Mouse (Mus musculus) testis, adult 2 months (tissue): ENCODE measurements at regions not wholly inside any gene's neighbourhood (a gene's known extent, or its start where the extent isn't known, plus 50 kb on each side); places are given as distances from the start of the nearest gene placed in this dataset.

Experiments
- H3K27ac ChIP-seq: fragments of 200-500 bp; 2 replicates; pipeline ENCODE4 v1.5.1; 2012; ENCODE audit warnings: low read depth, low read length; ENCODE audit not compliant: control insufficient read depth, insufficient read depth
- H3K27me3 ChIP-seq: fragments of 200-500 bp; 2 replicates; pipeline ENCODE4 v1.6.1; 2012; ENCODE audit warnings: mild to moderate bottlenecking, low read length, moderate library complexity; ENCODE audit not compliant: control insufficient read depth, insufficient read depth
- H3K36me3 ChIP-seq: fragments of 200-500 bp; 2 replicates; pipeline ENCODE4 v1.6.1; 2012; ENCODE audit warnings: mild to moderate bottlenecking, low read length; ENCODE audit not compliant: control insufficient read depth, insufficient read depth
- H3K4me1 ChIP-seq: fragments of 200-500 bp; 2 replicates; pipeline ENCODE4 v1.6.1; 2012; ENCODE audit warnings: low read length; ENCODE audit not compliant: control insufficient read depth, insufficient read depth
- H3K4me3 ChIP-seq: fragments of 200-500 bp; 2 replicates; pipeline ENCODE4 v1.5.1; 2012; ENCODE audit warnings: low read depth, mild to moderate bottlenecking, low read length, moderate library complexity, mixed read lengths; ENCODE audit not compliant: control insufficient read depth
- CTCF ChIP-seq: fragments of 200-500 bp; IDR thresholded peaks from 2 replicates; pipeline ENCODE4 v1.5.1; 2012; ENCODE audit warnings: low read depth, mild to moderate bottlenecking, inconsistent platforms, low read length, moderate library complexity; ENCODE audit not compliant: control insufficient read depth, insufficient read depth, insufficient replicate concordance
- POLR2A ChIP-seq: fragments of 200-500 bp; IDR thresholded peaks from 2 replicates; pipeline ENCODE4 v1.6.1; 2012; ENCODE audit warnings: low read depth, mild to moderate bottlenecking, inconsistent platforms, low read length, moderate library complexity; ENCODE audit not compliant: control insufficient read depth

DNA sequence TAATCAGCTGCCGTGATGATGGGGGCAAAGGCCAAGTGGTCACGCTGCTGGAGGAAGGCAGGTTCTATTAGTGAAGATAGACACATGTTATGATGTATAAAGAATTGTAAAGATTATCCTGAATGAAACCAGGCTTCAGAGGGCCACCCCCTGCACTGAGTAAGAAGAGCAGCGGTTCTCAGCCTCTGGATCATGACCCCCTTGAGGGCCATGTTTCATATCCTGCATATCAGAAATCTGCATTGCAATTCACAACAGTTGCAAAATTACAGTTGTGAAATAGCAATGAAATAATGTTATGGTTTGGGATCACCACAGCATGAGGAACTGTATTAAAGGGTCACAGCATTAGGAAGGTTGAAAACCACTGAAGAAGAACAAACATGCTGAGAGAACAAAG lies 162.5 kb upstream of the Zranb2 start:
- no peaks in the 10 kb centered on the region for H3K27me3 ChIP-seq
- H3K36me3 ChIP-seq: no peaks in the 10 kb centered on the region
- no peak overlapping the region for H3K4me3 ChIP-seq
- H3K4me1 ChIP-seq: no peaks in the 10 kb centered on the region
- TF ChIP-seq CTCF (no peak), POLR2A (no peak)
- H3K27ac ChIP-seq: no peak overlapping the region

DNA sequence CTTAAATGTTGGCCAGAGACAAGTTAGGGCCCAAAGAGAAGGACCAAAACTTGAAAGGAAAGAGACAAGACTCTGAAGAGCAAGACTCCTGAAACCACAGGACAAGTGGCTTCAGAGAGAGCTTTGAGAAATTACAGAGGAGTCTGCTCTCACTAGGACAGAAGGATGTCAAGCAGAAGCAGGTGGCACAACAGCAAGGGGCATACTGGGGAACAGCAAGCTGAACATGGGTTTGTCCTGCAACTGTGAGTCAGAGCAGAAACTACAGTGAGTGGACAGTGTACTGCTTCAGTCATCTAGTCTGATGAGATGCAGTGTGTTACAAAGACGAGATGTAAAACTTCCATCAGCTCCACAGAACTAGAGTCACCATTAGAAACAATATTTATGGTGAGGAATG lies 160.6 kb upstream of the Zranb2 start:
- H3K36me3 ChIP-seq: no peaks in the 10 kb centered on the region
- TF ChIP-seq CTCF (no peak), POLR2A (no peak)

DNA sequence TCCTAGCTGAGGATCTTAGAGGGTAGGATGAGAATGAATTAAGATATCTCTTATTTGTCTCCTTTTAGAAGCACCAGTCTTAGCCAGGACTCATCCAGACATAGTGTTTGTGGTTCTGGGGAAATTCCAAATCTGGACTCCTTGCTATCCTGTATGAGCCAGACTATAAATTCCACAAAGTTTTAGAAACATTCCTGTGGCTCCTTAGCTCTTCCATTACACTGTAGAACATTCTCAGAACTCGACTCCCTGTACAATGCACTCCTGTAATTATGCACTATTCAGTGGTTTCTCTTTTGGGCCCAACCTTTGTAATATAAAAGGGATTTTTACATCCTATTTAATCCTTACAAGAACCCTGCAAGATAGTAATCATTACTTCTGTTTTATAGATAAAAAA lies 159.8 kb upstream of the Zranb2 start:
- Histone ChIP-seq H3K36me3 (no peaks in the 10 kb centered on the region), H3K27me3 (no peaks in the 10 kb centered on the region), H3K27ac (no peak overlapping the region), H3K4me1 (peaks cover 2% of the 10 kb centered on the region; the same call in 1 of the 2 replicates), H3K4me3 (no peak overlapping the region)
- TF ChIP-seq CTCF (no peak), POLR2A (no peak)

More for the DNA sequence above, 160.6 kb upstream of the Zranb2 start:
- Histone ChIP-seq H3K4me1 (peaks cover 2% of the 10 kb centered on the region; the same call in 1 of the 2 replicates), H3K27ac (no peak overlapping the region), H3K4me3 (no peak overlapping the region), H3K27me3 (no peaks in the 10 kb centered on the region)

DNA sequence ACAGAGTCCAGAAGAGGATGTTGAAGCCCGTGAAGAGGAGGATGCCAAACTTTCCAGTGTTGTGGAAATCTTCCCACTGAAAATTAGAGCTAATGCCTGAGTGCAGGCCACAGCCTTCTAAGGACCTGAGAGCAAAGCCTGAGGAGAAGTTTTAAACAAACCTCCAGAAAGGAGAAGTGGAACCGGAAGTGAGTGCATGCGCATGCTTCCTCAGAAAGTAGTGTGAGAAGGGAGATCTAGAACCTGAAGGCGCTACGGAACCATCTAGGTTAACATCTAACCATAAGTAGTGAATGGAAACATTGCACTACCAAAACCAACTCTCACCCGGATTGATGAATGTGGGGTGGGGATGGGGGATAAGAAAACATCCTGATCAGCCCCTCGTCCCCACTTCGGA lies 156.4 kb upstream of the Zranb2 start:
- H3K4me1 ChIP-seq: peaks cover 2% of the 10 kb centered on the region; the same call in 1 of the 2 replicates
- H3K4me3 ChIP-seq: peak overlapping the region; percentile 27; the same call in 1 of the 2 replicates
- TF ChIP-seq POLR2A: no peak
- no peak for TF ChIP-seq CTCF
- H3K36me3 ChIP-seq: no peaks in the 10 kb centered on the region
- H3K27ac ChIP-seq: no peak overlapping the region
- H3K27me3 ChIP-seq: no peaks in the 10 kb centered on the region

DNA sequence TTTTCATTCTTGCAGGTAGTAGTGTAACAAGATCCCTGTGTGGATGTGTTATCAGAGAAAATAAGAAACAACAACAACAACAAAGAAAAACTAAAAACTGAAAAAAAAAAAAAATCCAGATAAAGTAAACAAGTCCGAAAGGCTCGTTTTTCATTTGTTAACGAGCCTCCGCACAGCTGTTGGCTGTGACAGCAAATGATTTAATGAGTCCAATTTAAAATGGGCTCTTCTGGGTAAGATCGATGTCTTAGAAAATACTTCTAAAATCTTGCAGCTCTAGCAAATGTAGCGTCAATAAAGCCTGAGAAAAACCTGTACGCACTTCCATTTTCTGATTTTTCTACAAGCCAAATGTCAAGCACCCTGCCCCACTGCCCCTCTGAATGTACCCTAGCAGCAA lies 155.8 kb upstream of the Zranb2 start:
- Histone ChIP-seq H3K4me1 (peaks cover 2% of the 10 kb centered on the region; the same call in 1 of the 2 replicates), H3K27ac (no peak overlapping the region), H3K4me3 (no peak overlapping the region), H3K27me3 (no peaks in the 10 kb centered on the region), H3K36me3 (no peaks in the 10 kb centered on the region)
- no peak for TF ChIP-seq CTCF
- no peak for TF ChIP-seq POLR2A

DNA sequence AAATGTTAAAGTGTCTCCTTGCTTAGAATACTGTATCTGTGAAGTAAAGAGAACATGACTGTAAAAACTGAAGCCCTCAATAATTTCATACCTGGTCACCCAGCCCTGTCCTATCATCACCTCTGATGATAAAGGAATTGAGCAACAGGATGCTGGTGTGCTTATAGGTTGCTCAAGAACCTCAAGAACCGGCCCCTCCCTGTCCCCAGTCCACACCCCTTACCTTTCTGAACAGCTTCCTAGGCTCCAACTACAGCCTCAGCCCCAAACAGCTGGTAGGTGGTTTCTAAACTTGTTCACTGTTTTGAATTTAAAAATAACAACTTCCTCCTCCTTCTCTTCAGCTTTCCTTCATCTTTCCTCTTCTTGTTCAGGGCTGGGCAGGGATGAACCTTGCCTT lies 142.1 kb upstream of the Zranb2 start:
- no peak overlapping the region for H3K4me3 ChIP-seq
- TF ChIP-seq POLR2A (no peak), CTCF (no peak)
- H3K27ac ChIP-seq: no peak overlapping the region
- no peaks in the 10 kb centered on the region for H3K36me3 ChIP-seq
- no peaks in the 10 kb centered on the region for H3K4me1 ChIP-seq
- H3K27me3 ChIP-seq: no peaks in the 10 kb centered on the region

DNA sequence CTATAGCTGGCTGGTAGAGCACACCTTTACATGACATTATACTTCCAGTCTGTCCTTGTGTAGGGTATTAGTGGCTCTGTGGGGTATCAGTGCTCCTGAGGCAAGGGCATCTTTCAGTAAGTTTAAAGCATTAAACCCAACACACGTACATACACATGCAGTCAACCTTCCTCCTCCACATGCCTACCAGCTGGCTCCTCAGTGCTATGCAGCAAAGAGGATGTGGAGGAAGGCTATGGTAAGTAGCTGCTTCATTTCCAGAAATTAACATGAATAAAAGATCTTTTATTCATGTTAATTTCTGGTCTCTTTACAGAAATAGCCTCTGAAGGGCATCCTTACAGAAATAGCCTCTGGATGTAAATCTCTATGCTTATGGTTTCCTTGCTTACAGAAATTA lies 140.1 kb upstream of the Zranb2 start:
- H3K27ac ChIP-seq: no peak overlapping the region
- TF ChIP-seq POLR2A (no peak), CTCF (no peak)
- H3K36me3 ChIP-seq: no peaks in the 10 kb centered on the region
- no peaks in the 10 kb centered on the region for H3K4me1 ChIP-seq
- H3K27me3 ChIP-seq: no peaks in the 10 kb centered on the region
- no peak overlapping the region for H3K4me3 ChIP-seq

DNA sequence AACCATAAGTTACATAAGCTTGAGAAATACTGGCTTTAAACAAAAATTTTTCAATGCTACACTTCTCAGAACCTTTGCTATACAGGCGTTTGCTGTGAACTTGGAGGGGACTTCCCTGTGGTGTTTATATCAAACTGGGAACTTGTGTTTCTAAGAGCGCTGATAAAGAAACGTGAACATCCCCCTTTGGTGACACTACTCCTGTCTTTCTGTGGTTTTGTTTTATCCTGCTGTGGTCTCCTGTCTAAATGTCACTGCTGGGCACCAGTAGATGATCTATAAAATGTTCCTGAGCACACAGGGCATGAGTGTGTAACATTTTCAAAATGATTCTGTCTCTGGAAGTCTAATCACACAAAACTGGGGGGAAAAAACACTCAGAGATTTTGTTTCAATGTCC lies 134.1 kb upstream of the Zranb2 start:
- Histone ChIP-seq H3K4me1 (no peaks in the 10 kb centered on the region), H3K27ac (no peak overlapping the region), H3K36me3 (no peaks in the 10 kb centered on the region), H3K4me3 (no peak overlapping the region), H3K27me3 (no peaks in the 10 kb centered on the region)
- TF ChIP-seq POLR2A (no peak), CTCF (no peak)
